10 mouse cellular contexts compared by ENCODE assay signal in genomic region chr19:58295986-58296841, GRCm38 (mm10).
DNase-seq lines count a peak whose midpoint lies in the region; ATAC-seq lines count a peak whose summit lies in the region.
"Had no signal": no experiment of that assay in that cellular context is flagged by ENCODE, and none has a peak within 500 bp of the region (broad histone marks: within the 10 kb centered on the region; RNA-seq: fewer than 3 reads in every experiment).

No protein-coding gene starts in this region.

- peaks cover 14% of the 10 kb centered on the region; the same call in 1 of the 2 replicates for H3K27me3 ChIP-seq in forebrain, embryonic 13.5 days
- H3K27me3 ChIP-seq: stomach, embryonic 15.5 days had no signal

- no peak overlapping the region for H3K4me2 ChIP-seq in forebrain, embryonic 13.5 days
- H3K4me2 ChIP-seq: heart, embryonic 15.5 days; stomach, embryonic 15.5 days had no signal

- WGBS in forebrain, embryonic 13.5 days = 89% methylated on average over 14 of the region's 14 CpGs

- peak; percentile 43 for DNase-seq in right cerebral cortex, adult 18-20 months
- DNase-seq in right cerebral cortex, postnatal 4 days = no peak
- peak; percentile 16 to 61 for DNase-seq in frontal cortex, adult 2 months (ENCODE audit: extremely low spot score in 1 of 2, low spot score in 1 of 2)
- peak; percentile 39 for DNase-seq in layer of hippocampus, adult 9-11 months
- peak; percentile 20 for DNase-seq in right cerebral cortex, postnatal 25 days
- DNase-seq in adrenal gland, adult 2 months = no peak
- no peak for DNase-seq in embryo, embryonic 9.5 days (ENCODE audit: extremely low spot score)

- ATAC-seq in forebrain, embryonic 13.5 days = no peak

- no peaks in the 10 kb centered on the region for H3K36me3 ChIP-seq in forebrain, embryonic 13.5 days (ENCODE audit: poor library complexity, severe bottlenecking)
- H3K36me3 ChIP-seq: heart, embryonic 15.5 days; stomach, embryonic 15.5 days had no signal

- no peaks in the 10 kb centered on the region for H3K9me3 ChIP-seq in forebrain, embryonic 13.5 days (replicated peaks)
- H3K9me3 ChIP-seq: heart, embryonic 15.5 days; stomach, embryonic 15.5 days had no signal

- no peak overlapping the region for H3K4me3 ChIP-seq in forebrain, embryonic 13.5 days
- H3K4me3 ChIP-seq: heart, embryonic 15.5 days; stomach, embryonic 15.5 days had no signal

- H3K9ac ChIP-seq in forebrain, embryonic 13.5 days = no peak overlapping the region
- H3K9ac ChIP-seq: heart, embryonic 15.5 days; stomach, embryonic 15.5 days had no signal

- H3K27ac ChIP-seq in forebrain, embryonic 13.5 days = no peak overlapping the region
- H3K27ac ChIP-seq: heart, embryonic 15.5 days; stomach, embryonic 15.5 days had no signal

- H3K4me1 ChIP-seq in forebrain, embryonic 13.5 days = no peaks in the 10 kb centered on the region; the same call in 1 of the 2 replicates
- H3K4me1 ChIP-seq: heart, embryonic 15.5 days; stomach, embryonic 15.5 days had no signal

Comparison
In these comparisons a context has a peak if more than half of its experiments do, and no peak if none do; other contexts are left out.
1. DNase-seq: peak in right cerebral cortex, adult 18-20 months (single experiment), frontal cortex, adult 2 months (2 of 2), layer of hippocampus, adult 9-11 months (single experiment) and right cerebral cortex, postnatal 25 days (single experiment); none in right cerebral cortex, postnatal 4 days (single experiment), adrenal gland, adult 2 months (single experiment) and embryo, embryonic 9.5 days (single experiment).